Mouse (Mus musculus) hindbrain, embryonic 16.5 days (tissue): ENCODE data around the gene Ceacam5. TPM values are rescaled to one million over a fixed set of nuclear protein-coding genes. Genes with fewer than 3 reads are reported as not detected.

Experiments used
- ATAC-seq: fragments of 200-750 bp; cut with Nextera tagmentation; 2 replicates; pipeline ENCODE4 v1.8.0; 2017; ENCODE audit warnings: moderate TSS enrichment, moderate library complexity
- H3K27ac ChIP-seq: fragments of 300-500 bp; sonication (generic); 2 replicates; pipeline ENCODE4 v1.5.1; 2014; ENCODE audit warnings: low read depth, mild to moderate bottlenecking, control low read depth, low read length, moderate library complexity
- H3K27me3 ChIP-seq: fragments of 300-500 bp; sonication (generic); replicated peaks from 2 replicates; pipeline ENCODE4 v1.6.1; 2014; ENCODE audit warnings: low read length; ENCODE audit not compliant: control insufficient read depth, insufficient read depth
- H3K36me3 ChIP-seq: fragments of 300-500 bp; sonication (generic); 2 replicates; pipeline ENCODE4 v1.6.1; 2014; ENCODE audit warnings: mild to moderate bottlenecking, low read length, moderate library complexity, mixed read lengths; ENCODE audit not compliant: control insufficient read depth, insufficient read depth
- H3K4me1 ChIP-seq: fragments of 300-500 bp; sonication (generic); 2 replicates; pipeline ENCODE4 v1.6.1; 2014; ENCODE audit warnings: low read depth, low read length; ENCODE audit not compliant: control insufficient read depth, insufficient read depth
- H3K4me2 ChIP-seq: fragments of 300-500 bp; sonication (generic); 2 replicates; pipeline ENCODE4 v1.6.1; 2014; ENCODE audit warnings: mild to moderate bottlenecking, low read length, control low read depth, moderate library complexity
- H3K4me3 ChIP-seq: fragments of 300-500 bp; sonication (generic); 2 replicates; pipeline ENCODE4 v1.5.1; 2014; ENCODE audit warnings: mild to moderate bottlenecking, low read length, control low read depth, moderate library complexity
- H3K9ac ChIP-seq: fragments of 300-500 bp; sonication (generic); 2 replicates; pipeline ENCODE4 v1.6.1; 2014; ENCODE audit warnings: low read depth, mild to moderate bottlenecking, control low read depth, low read length, moderate library complexity
- H3K9me3 ChIP-seq: fragments of 300-500 bp; sonication (generic); 2 replicates; pipeline ENCODE4 v1.6.1; 2014; ENCODE audit warnings: mild to moderate bottlenecking, low read length, moderate library complexity; ENCODE audit not compliant: control insufficient read depth
- WGBS: fragments of 180-500 bp; shearing (Covaris S2); extraction: QIAGEN DNeasy Blood & Tissue Kit; methylation state at CpG from one replicate; pipeline ENCODE4 v1.1.7; 2014; 5-methylcytosine and 5-hydroxymethylcytosine counted together
- polyA plus RNA-seq: library from polyadenylated mRNA; unstranded; fragments of >200 nt; fragmentation: Nextera tagmentation; extraction: Ambion mirVana; gene quantifications from 2 replicates; pipeline ENCODE4 v1.2.1, GENCODE M21; 2015

The Ceacam5 gene
- polyA plus RNA-seq, result not detected in 2 replicates

DNA sequence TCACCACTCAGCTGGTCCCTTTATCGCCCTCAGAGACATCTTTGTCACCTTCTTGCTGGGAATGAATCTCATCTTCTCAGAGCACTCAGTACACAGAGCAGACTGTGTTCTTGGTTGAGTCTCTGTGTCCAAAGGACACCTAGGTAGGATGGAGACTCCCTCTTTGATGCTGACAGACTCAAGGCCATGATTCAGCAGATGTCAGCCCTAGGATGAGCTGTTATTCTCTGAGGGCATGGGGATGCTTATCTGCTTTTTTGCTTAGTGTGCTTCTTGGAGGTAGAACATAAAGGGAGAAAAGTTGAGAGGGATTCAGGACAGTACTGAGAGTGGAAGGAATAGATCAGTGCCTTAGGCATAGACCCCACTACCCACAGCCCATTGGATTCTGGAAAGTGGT, at the start of gene Ceacam5:
TSS of gene Ceacam5 (plus strand) at position 301 of the 400 bp plus-strand sequence.
- Histone ChIP-seq H3K9ac (no peak within 1 kb of the TSS), H3K4me3 (no peak within 1 kb of the TSS), H3K4me1 (no peaks in the 10 kb centered on the region), H3K9me3 (peaks cover 34% of the 10 kb centered on the region), H3K4me2 (no peak within 1 kb of the TSS), H3K36me3 (no peaks in the 10 kb centered on the region), H3K27me3 (no peaks in the 10 kb centered on the region), H3K27ac (no peak within 1 kb of the TSS)
- no peak for ATAC-seq
- 68% methylated on average over 1 of the region's 1 CpGs for WGBS

Other genes starting within 250 kb of the Ceacam5 start
- gene Ceacam14, start 99.4 kb downstream of the Ceacam5 start, polyA plus RNA-seq, result not detected in 2 replicates
- gene Gm5155, start 158.5 kb downstream of the Ceacam5 start, polyA plus RNA-seq, result not detected in 2 replicates